Mouse (Mus musculus): ENCODE data around the gene Ugt1a7c. TPM values are rescaled to one million over a fixed set of nuclear protein-coding genes. Genes with fewer than 3 reads are reported as not detected.
"Not testable (repeated sequence)": the region's sequence is repeated elsewhere in the genome, so short reads cannot be mapped to it uniquely, and the experiment has no call there.

Gene Ugt1a7c
- 1 to 10 TPM in 1 of 2 experiments, under 1 TPM in 1; 0.96 to 1.3 TPM for total RNA-seq (2021)

GRCm38 (mm10) chr1:88094941-88095492, at the start of gene Ugt1a7c:
Gene Ugt1a7c (plus strand): TSS chr1:88095062.
- intact Hi-C loops (cut with DNase I), result no loop called here
- DNase-seq (ENCODE audit: low spot score), result peak; percentile 13

- DNase-seq (ENCODE audit: low spot score); intact Hi-C loops (cut with DNase I): not testable (repeated sequence)
Measured at GRCm38 (mm10) chr1:88047408-88047807, 47.5 kb upstream of the Ugt1a7c start.

- intact Hi-C loops (cut with DNase I), result no loop called here
- DNase-seq (ENCODE audit: low spot score), result no peak
Measured at GRCm38 (mm10) chr1:88055088-88055487, 39.8 kb upstream of the Ugt1a7c start, which contains the start of gene Ugt1a10. Gene Ugt1a10 (plus strand): TSS chr1:88055388.

GRCm38 (mm10) chr1:88066472-88067102, 28.3 kb upstream of the Ugt1a7c start:
- DNase-seq (ENCODE audit: low spot score); intact Hi-C loops (cut with DNase I): not testable (repeated sequence)

- no peak for DNase-seq (ENCODE audit: low spot score)
- intact Hi-C loops (cut with DNase I), result no loop called here
Measured at GRCm38 (mm10) chr1:88070495-88070894, 24.4 kb upstream of the Ugt1a7c start, which contains the start of gene Ugt1a9. Gene Ugt1a9 (plus strand): TSS chr1:88070800.

- no peak for DNase-seq (ENCODE audit: low spot score)
- intact Hi-C loops (cut with DNase I), result no loop called here
Measured at GRCm38 (mm10) chr1:88070902-88071301, 24.0 kb upstream of the Ugt1a7c start.

GRCm38 (mm10) chr1:88074471-88074870, 20.4 kb upstream of the Ugt1a7c start:
- DNase-seq (ENCODE audit: low spot score), result no peak

GRCm38 (mm10) chr1:88077128-88077527, 17.7 kb upstream of the Ugt1a7c start:
- no peak for DNase-seq (ENCODE audit: low spot score)
- intact Hi-C loops (cut with DNase I), result no loop called here

More at GRCm38 (mm10) chr1:88074471-88074870, 20.4 kb upstream of the Ugt1a7c start:
- intact Hi-C loops (cut with DNase I), result no loop called here

- no peak for DNase-seq (ENCODE audit: low spot score)
- intact Hi-C loops (cut with DNase I), result no loop called here
Measured at GRCm38 (mm10) chr1:88081670-88082069, 13.2 kb upstream of the Ugt1a7c start.

- intact Hi-C loops (cut with DNase I), result no loop called here
- DNase-seq (ENCODE audit: low spot score), result no peak
Measured at GRCm38 (mm10) chr1:88086125-88086524, 8.7 kb upstream of the Ugt1a7c start.

- DNase-seq (ENCODE audit: low spot score), result no peak
- intact Hi-C loops (cut with DNase I), result no loop called here
Measured at GRCm38 (mm10) chr1:88087513-88087912, 7.3 kb upstream of the Ugt1a7c start, which contains the start of gene Ugt1a8. Gene Ugt1a8 (plus strand): TSS chr1:88087813.

GRCm38 (mm10) chr1:88092341-88092740, 2.5 kb upstream of the Ugt1a7c start:
- DNase-seq (ENCODE audit: low spot score), result no peak
- intact Hi-C loops (cut with DNase I), result no loop called here

- DNase-seq (ENCODE audit: low spot score); intact Hi-C loops (cut with DNase I): not testable (repeated sequence)
Measured at GRCm38 (mm10) chr1:88094270-88094676, 589 bp upstream of the Ugt1a7c start.

GRCm38 (mm10) chr1:88098546-88098945, 3.7 kb downstream of the Ugt1a7c start:
- intact Hi-C loops (cut with DNase I); DNase-seq (ENCODE audit: low spot score): not testable (repeated sequence)

GRCm38 (mm10) chr1:88099691-88100090, 4.8 kb downstream of the Ugt1a7c start:
- DNase-seq (ENCODE audit: low spot score); intact Hi-C loops (cut with DNase I): not testable (repeated sequence)

GRCm38 (mm10) chr1:88103019-88103418, 8.2 kb downstream of the Ugt1a7c start, which contains the start of gene Ugt1a6b:
Gene Ugt1a6b (plus strand): TSS chr1:88103252.
- DNase-seq (ENCODE audit: low spot score); intact Hi-C loops (cut with DNase I): not testable (repeated sequence)

- DNase-seq (ENCODE audit: low spot score); intact Hi-C loops (cut with DNase I): not testable (repeated sequence)
Measured at GRCm38 (mm10) chr1:88103697-88104468, 9.0 kb downstream of the Ugt1a7c start.

GRCm38 (mm10) chr1:88104667-88105430, 10.0 kb downstream of the Ugt1a7c start:
- intact Hi-C loops (cut with DNase I), result no loop called here
- no peak for DNase-seq (ENCODE audit: low spot score)

- intact Hi-C loops (cut with DNase I), result no loop called here
Measured at GRCm38 (mm10) chr1:88105656-88106055, 10.8 kb downstream of the Ugt1a7c start.

More at GRCm38 (mm10) chr1:88105656-88106055, 10.8 kb downstream of the Ugt1a7c start:
- no peak for DNase-seq (ENCODE audit: low spot score)
